Mouse (Mus musculus) myocyte (in vitro differentiated cells): ENCODE measurements around the gene Hist1h3g.
A peak's percentile ranks its signal among the peaks of the same experiment; 100 is the strongest.

Source experiments
- MAX ChIP-seq: IDR thresholded peaks from one replicate; pipeline ENCODE4 v1.6.1; 2011; ENCODE audit warnings: low read depth, mild to moderate bottlenecking, control low read depth
- POLR2A ChIP-seq: IDR thresholded peaks from one replicate; pipeline ENCODE4 v1.6.1; 2011; ENCODE audit warnings: low read depth, mild to moderate bottlenecking, control low read depth, moderate library complexity; ENCODE audit not compliant: insufficient read length
- POLR2AphosphoS2 ChIP-seq: IDR thresholded peaks from one replicate; pipeline ENCODE4 v1.6.1; 2011; ENCODE audit warnings: low read depth, control low read depth; ENCODE audit not compliant: insufficient read length
- REST ChIP-seq: IDR thresholded peaks from one replicate; pipeline ENCODE4 v1.6.1; 2011; ENCODE audit warnings: mild to moderate bottlenecking, control low read depth, moderate library complexity; ENCODE audit not compliant: insufficient read depth, insufficient read length
- USF1 ChIP-seq: IDR thresholded peaks from one replicate; pipeline ENCODE4 v1.6.1; 2011; ENCODE audit warnings: low read depth, mild to moderate bottlenecking, control low read depth, moderate library complexity

GRCm38 (mm10) chr13:23526312-23526711, 8.9 kb upstream of the Hist1h3g start:
- TF ChIP-seq POLR2A (no peak), POLR2AphosphoS2 (no peak), MAX (no peak), USF1 (peak; percentile 96), REST (no peak)
